Mouse (Mus musculus) testis, postnatal 10 days (tissue): ENCODE results near the gene Trim56.
A peak's percentile ranks its signal among the peaks of the same experiment; 100 is the strongest.

ENCODE experiments used
- DNase-seq: peaks from one replicate; pipeline ENCODE4 v3.0.0; 2021; ENCODE audit warnings: low spot score

Gene Trim56

GRCm38 (mm10) chr5:137108111-137108510, 7.9 kb downstream of the Trim56 start:
- DNase-seq = no peak

- no peak for DNase-seq
Measured at GRCm38 (mm10) chr5:137107670-137108069, 8.3 kb downstream of the Trim56 start.

- peak; percentile 89 for DNase-seq
Measured at GRCm38 (mm10) chr5:137107024-137107423, 9.0 kb downstream of the Trim56 start.

DNA sequence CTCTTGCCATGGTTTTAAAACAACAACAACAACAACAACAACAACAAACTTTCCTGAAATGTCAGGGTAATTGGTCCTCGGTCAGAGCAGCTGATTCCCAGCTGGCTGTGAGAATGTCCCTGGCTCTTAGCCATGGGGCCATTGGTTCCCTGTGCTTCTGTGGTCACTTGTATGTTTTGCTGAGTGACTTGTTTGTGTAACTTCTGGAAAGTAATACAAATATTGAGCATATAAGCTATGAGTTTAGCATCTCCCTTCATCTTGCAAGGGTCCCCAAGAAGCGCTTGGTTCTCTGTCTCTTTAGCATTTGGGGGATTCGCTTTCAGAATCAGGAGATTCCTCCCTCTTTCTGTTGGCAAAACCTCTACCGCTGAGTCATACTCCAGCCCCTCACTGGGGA, 9.6 kb downstream of the Trim56 start:
- no peak for DNase-seq

- DNase-seq = no peak
Measured at GRCm38 (mm10) chr5:137103969-137104368, 12.0 kb downstream of the Trim56 start.

DNA sequence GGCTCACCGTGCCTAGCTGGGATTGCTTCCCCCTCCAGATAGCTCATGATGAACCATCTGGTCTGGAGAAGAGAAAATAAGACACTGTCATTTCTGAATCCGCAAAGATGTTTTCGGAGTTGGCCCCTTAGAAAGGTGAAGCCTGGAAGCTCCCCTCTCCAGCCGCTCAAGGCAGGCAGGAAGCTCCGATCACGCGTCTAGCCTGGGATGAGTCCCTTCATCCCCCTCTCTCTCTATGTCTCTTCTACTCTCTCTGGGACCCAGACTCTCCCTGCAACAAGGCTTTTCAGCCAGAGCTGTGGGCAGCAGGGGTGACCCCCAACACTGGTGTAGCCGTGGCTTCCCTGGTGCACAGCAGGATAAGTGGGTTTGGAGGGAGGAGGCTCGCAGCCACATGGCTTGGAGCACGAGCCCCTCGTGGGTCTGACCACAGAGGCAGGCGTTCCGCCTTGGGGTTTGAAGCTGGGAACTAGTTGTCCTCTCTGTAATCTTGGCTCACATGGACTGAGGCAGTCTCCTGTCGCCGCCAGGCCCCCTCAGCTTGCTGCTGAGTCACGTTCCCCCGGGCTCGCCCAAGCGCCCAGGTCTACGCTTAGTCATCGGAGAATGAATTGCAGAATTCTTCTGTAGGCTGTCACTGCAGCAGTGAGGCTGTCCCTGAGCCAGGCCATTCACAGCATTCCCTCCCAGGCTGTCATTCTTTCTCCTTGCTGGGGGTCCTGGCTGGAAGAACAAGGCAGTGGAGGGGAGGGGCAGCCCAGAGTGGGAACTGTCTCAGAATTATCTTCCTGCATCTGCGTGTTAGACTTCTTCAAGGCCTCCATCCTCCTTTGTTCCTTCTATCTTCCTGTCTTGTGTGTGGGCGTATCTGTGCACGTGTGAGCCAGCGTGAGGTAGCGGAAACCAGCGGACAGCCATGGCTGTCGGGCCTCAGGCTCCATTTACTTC, 13.2 kb downstream of the Trim56 start:
- DNase-seq = peak; percentile 61

- DNase-seq = no peak
Measured at GRCm38 (mm10) chr5:137102078-137102477, 13.9 kb downstream of the Trim56 start.

- DNase-seq = no peak
Measured at GRCm38 (mm10) chr5:137100660-137101059, 15.3 kb downstream of the Trim56 start.

DNA sequence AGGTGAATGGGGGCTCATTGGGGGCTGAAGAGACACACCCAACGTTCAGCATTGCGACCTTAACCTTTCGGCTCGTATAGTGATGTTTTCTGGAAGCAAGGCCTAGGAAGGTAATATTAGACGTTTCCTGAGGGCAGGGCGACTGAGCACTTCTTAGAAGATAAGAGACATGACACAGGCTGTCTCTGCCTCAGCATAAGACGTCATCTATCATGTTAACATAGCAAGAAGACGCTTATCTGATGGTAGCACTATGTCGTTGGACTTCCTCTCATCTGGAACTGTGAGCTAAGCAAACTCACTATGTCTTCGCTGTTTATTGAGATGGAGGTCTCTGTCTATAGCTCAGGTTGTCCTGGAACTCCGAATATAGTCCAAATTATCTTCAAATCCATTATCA, 17.6 kb downstream of the Trim56 start:
- no peak for DNase-seq

DNA sequence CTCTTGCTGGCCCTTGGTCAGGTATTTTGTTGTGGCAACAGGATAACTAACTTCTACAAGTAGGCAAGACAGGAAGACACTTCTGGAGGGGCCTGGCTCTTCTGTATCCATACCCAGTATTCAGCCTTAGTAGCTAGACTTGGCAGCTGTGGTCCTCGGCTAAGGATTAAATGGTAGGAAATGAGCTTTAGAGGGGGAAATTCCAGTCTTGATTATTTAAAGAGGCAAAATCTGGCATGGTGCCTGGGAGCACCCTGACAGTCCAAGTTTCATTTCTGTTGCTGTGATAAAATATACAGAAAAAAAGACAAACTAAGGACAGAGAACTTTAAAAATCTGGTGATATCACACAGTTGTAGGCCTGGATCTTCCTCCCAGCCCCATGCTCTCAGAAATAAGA, 20.0 kb downstream of the Trim56 start:
- DNase-seq = no peak

- DNase-seq = no peak
Measured at GRCm38 (mm10) chr5:137095135-137095534, 20.9 kb downstream of the Trim56 start.

DNA sequence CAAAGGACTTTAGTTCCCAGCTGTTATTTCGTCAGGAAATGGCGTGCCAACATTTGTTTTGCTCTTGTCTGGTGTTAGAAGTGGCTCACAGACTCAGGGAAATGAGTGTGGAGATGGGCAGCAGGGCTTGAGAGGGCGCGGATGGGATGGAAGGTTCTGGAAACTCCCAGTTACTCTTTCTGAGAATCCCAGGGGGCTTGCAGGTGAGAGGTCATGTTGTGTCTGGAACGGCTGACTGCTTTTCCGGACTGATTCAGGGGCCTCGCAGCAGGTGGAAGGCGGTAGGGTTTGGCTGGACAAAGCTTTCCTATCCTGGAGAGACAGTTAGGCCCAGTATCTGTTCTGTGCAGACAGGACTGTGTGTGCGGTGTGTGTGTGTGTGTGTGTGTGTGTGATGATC, 22.3 kb downstream of the Trim56 start:
- DNase-seq = peak; percentile 54

- no peak for DNase-seq
Measured at GRCm38 (mm10) chr5:137091560-137091959, 24.4 kb downstream of the Trim56 start.

- no peak for DNase-seq
Measured at GRCm38 (mm10) chr5:137090870-137091269, 25.1 kb downstream of the Trim56 start.

- DNase-seq = no peak
Measured at GRCm38 (mm10) chr5:137087410-137087809, 28.6 kb downstream of the Trim56 start.

DNA sequence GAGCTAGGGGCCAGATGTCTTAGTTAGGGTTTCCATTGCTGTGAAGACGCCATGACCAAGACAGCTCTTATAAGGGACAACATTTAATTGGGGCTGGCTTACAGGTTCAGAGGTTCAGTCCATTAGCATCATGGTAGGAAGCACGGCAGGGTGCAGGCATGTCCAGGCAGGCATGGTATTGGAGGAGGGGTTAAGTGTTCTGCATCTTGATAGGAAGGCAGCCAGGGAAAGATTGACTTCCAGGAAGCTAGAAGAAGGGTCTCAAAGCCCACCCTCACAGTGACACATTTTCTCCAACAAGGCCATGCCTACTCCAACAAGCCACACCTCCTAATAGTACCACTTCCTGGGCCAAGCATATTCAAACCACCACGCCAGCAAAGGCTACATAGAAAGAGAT, 30.3 kb downstream of the Trim56 start:
- DNase-seq = no peak

GRCm38 (mm10) chr5:137085021-137085420, 31.0 kb downstream of the Trim56 start:
- DNase-seq = no peak

DNA sequence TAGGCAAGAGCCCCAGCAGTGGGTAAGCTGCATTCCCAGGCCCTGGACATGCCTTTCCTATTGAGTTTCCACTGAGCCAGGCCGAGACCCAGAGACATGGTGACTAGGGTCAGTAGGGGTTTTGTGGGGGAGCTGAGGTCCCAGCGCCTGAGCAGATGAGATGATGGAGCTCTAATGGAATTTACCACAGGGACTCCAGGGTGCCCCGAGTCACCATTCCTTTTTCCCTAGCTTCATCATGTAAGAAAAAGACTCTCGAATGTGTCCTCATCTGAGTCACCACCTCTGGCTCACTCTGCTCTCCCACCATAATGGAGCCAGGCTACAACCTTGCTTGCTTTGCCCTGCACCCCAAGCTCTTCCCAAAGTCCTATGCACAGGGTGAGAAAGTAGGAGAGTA, 33.0 kb downstream of the Trim56 start:
- DNase-seq = no peak

DNA sequence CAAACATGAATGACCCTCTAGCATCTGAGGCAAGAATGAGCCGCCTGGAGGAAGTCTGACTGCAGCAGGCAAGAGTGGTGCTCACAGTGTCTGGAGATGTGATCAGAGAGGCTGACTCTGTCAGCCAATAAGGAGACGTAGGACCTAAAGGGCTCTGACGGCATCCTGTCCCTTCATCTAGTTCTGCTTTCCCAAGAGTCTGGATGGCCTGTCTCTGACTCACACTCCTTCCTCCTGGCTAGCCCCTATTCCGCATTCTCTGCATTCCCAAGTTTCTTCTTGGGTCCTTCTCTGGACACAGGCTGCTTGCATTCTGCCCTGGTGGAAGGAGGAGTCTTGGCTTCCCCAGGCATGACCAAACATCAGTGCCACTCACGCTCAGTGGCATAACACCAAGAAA, 36.2 kb downstream of the Trim56 start:
- no peak for DNase-seq

DNA sequence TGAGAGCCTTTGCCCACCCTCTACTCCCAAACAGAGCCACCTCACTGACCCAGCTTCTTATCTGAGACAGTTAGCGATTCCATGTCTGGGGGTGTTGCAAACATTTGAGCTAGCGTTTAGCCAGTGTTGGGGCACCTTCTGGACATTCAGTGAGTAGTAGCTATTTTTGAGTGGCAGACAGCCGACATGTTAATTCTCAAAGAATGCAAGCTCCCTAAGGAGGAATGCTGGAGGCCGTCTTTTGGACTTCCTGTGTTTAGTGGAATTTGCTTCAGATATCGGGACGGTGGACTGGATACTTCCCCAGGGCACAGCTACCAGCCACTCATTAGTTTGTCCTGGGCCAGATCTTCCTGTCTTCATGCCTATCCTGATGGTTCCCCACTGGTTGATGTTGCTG, 37.4 kb downstream of the Trim56 start:
- no peak for DNase-seq

GRCm38 (mm10) chr5:137078041-137078440, 38.0 kb downstream of the Trim56 start:
- no peak for DNase-seq

GRCm38 (mm10) chr5:137077187-137077586, 38.8 kb downstream of the Trim56 start:
- DNase-seq = no peak

DNA sequence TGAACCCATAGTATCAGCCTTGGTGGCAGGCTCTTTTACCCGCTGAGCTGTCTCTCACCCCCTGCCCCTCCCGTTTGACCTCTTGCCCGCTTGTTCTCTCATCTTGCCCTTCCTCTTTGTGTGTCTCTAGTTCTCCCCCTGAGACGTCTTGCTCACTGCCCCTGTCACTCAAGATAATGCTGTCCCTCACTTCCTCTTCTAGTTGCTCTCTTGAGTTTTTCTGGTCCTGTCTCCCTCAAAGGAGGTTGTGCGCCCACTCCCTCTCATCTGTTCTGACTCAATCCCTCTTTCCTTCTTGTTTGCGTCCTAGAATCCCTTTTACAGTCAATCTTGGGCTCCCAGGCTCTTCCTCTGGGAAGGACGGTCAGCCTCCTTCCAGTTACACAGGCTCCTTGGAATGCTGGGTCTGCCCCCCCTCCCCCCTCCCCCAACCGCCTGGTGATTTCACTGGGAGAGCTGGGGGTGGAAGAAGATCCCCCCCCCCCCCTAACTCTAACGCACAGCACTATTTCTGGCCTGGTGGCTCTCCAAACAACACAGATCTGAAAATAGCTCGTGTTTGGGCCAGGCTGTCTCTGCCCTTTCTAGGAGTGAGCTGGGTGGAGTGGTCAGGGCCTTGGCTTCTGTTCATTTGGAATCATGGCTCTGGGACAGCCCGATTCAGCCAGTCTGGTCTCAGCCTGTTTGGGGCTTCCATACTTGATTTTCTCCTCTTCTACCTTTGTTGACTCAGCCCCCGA, 39.6 kb downstream of the Trim56 start:
- no peak for DNase-seq
